Mouse (Mus musculus) forebrain, embryonic 11.5 days (tissue): ENCODE measurements around the gene Sgtb. TPM values are rescaled to one million over a fixed set of nuclear protein-coding genes. Genes with fewer than 3 reads are reported as not detected.

ENCODE experiments used
- ATAC-seq: fragments of 200-750 bp; cut with Nextera tagmentation; replicated peaks from 2 replicates; pipeline ENCODE4 v1.8.0; 2017; ENCODE audit warnings: moderate TSS enrichment; ENCODE audit not compliant: low FRiP score
- DNase-seq: peaks from one replicate; pipeline ENCODE4 v3.0.0-alpha.2; 2017; ENCODE audit warnings: low spot score
- H3K27ac ChIP-seq: fragments of 300-500 bp; sonication (generic); 2 replicates; pipeline ENCODE4 v1.5.1; 2014; ENCODE audit warnings: low read depth, low read length
- H3K27me3 ChIP-seq: fragments of 300-500 bp; sonication (generic); 2 replicates; pipeline ENCODE4 v1.6.1; 2014; ENCODE audit warnings: mild to moderate bottlenecking, low read length, mixed read lengths; ENCODE audit not compliant: control insufficient read depth, insufficient read depth
- H3K36me3 ChIP-seq: fragments of 300-500 bp; sonication (generic); 2 replicates; pipeline ENCODE4 v1.6.1; 2014; ENCODE audit warnings: mild to moderate bottlenecking, low read length, moderate library complexity, mixed read lengths; ENCODE audit not compliant: control insufficient read depth, insufficient read depth
- H3K4me1 ChIP-seq: fragments of 300-500 bp; sonication (generic); replicated peaks from 2 replicates; pipeline ENCODE4 v1.6.1; 2014; ENCODE audit warnings: low read length, mixed read lengths; ENCODE audit not compliant: control insufficient read depth, insufficient read depth
- H3K4me2 ChIP-seq: fragments of 300-500 bp; sonication (generic); 2 replicates; pipeline ENCODE4 v1.6.1; 2014; ENCODE audit warnings: low read depth, mild to moderate bottlenecking, low read length, moderate library complexity, mixed read lengths; ENCODE audit not compliant: severe bottlenecking
- H3K4me3 ChIP-seq: fragments of 300-500 bp; sonication (generic); 2 replicates; pipeline ENCODE4 v1.5.1; 2014; ENCODE audit warnings: low read depth, low read length
- H3K9ac ChIP-seq: fragments of 300-500 bp; sonication (generic); 2 replicates; pipeline ENCODE4 v1.6.1; 2014; ENCODE audit warnings: low read length
- H3K9me3 ChIP-seq: fragments of 300-500 bp; sonication (generic); 2 replicates; pipeline ENCODE4 v1.6.1; 2016; ENCODE audit warnings: low read length, mixed read lengths; ENCODE audit not compliant: control insufficient read depth
- WGBS: fragments of 180-500 bp; shearing (Covaris S2); extraction: QIAGEN DNeasy Blood & Tissue Kit; methylation state at CpG from one replicate; pipeline ENCODE4 v1.1.7; 2014; 5-methylcytosine and 5-hydroxymethylcytosine counted together
- polyA plus RNA-seq: library from polyadenylated mRNA; unstranded; fragments of >200 nt; fragmentation: Nextera tagmentation; extraction: Ambion mirVana; gene quantifications from 2 replicates; pipeline ENCODE4 v1.2.1, GENCODE M21; 2014

Sgtb gene
- polyA plus RNA-seq, 1 experiment from 2014 or later = 18.1 TPM

- H3K9ac ChIP-seq = no peak overlapping the region
- 90% methylated on average over 2 of the region's 2 CpGs for WGBS
- ATAC-seq = no peak
Observed at GRCm38 (mm10) chr13:104114827-104115226, 5.3 kb downstream of the Sgtb start.

GRCm38 (mm10) chr13:104122078-104122840 lies 12.7 kb downstream of the Sgtb start:
- Histone ChIP-seq H3K4me2 (no peak overlapping the region), H3K36me3 (no peaks in the 10 kb centered on the region), H3K9ac (no peak overlapping the region), H3K4me1 (no peaks in the 10 kb centered on the region), H3K27ac (no peak overlapping the region), H3K27me3 (no peaks in the 10 kb centered on the region), H3K9me3 (no peaks in the 10 kb centered on the region), H3K4me3 (no peak overlapping the region)
- ATAC-seq (no peak), DNase-seq (no peak)
- WGBS = 71% methylated on average over 17 of the region's 17 CpGs

More at GRCm38 (mm10) chr13:104114827-104115226, 5.3 kb downstream of the Sgtb start:
- Histone ChIP-seq H3K36me3 (no peaks in the 10 kb centered on the region), H3K4me2 (no peak overlapping the region), H3K4me3 (no peak overlapping the region), H3K9me3 (no peaks in the 10 kb centered on the region; the same call in 1 of the 2 replicates), H3K27me3 (no peaks in the 10 kb centered on the region), H3K27ac (no peak overlapping the region), H3K4me1 (no peaks in the 10 kb centered on the region; the same call in 1 of the 2 replicates)
- no peak for DNase-seq

- ATAC-seq = no peak
Observed at GRCm38 (mm10) chr13:104123662-104124381, 14.3 kb downstream of the Sgtb start.

GRCm38 (mm10) chr13:104132561-104132960 lies 23.0 kb downstream of the Sgtb start:
- no peak for DNase-seq
- no peak overlapping the region for H3K4me2 ChIP-seq
- no peak overlapping the region for H3K9ac ChIP-seq
- H3K4me3 ChIP-seq = no peak overlapping the region
- H3K9me3 ChIP-seq = no peaks in the 10 kb centered on the region
- no peaks in the 10 kb centered on the region for H3K4me1 ChIP-seq
- WGBS = 94% methylated on average over 2 of the region's 2 CpGs
- no peaks in the 10 kb centered on the region for H3K36me3 ChIP-seq
- no peak for ATAC-seq
- no peak overlapping the region for H3K27ac ChIP-seq
- no peaks in the 10 kb centered on the region for H3K27me3 ChIP-seq

More at GRCm38 (mm10) chr13:104123662-104124381, 14.3 kb downstream of the Sgtb start:
- Histone ChIP-seq H3K27ac (no peak overlapping the region), H3K9me3 (no peaks in the 10 kb centered on the region), H3K4me3 (no peak overlapping the region), H3K36me3 (no peaks in the 10 kb centered on the region), H3K4me2 (no peak overlapping the region), H3K27me3 (no peaks in the 10 kb centered on the region), H3K4me1 (no peaks in the 10 kb centered on the region), H3K9ac (no peak overlapping the region)
- WGBS = 91% methylated on average over 20 of the region's 20 CpGs
- DNase-seq = no peak

- no peaks in the 10 kb centered on the region for H3K4me1 ChIP-seq
- no peak overlapping the region for H3K4me3 ChIP-seq
- WGBS = 62% methylated on average over 4 of the region's 4 CpGs
- H3K9ac ChIP-seq = no peak overlapping the region
- no peak overlapping the region for H3K4me2 ChIP-seq
- ATAC-seq = peak; percentile 36
- H3K9me3 ChIP-seq = no peaks in the 10 kb centered on the region
- no peak for DNase-seq
- H3K36me3 ChIP-seq = no peaks in the 10 kb centered on the region; the same call in 1 of the 2 replicates
- H3K27me3 ChIP-seq = no peaks in the 10 kb centered on the region
- H3K27ac ChIP-seq = no peak overlapping the region
Observed at GRCm38 (mm10) chr13:104134510-104135085, 25.1 kb downstream of the Sgtb start.

GRCm38 (mm10) chr13:104139369-104140209 lies 30.0 kb downstream of the Sgtb start:
- Histone ChIP-seq H3K27ac (no peak overlapping the region), H3K4me3 (no peak overlapping the region), H3K36me3 (no peaks in the 10 kb centered on the region; the same call in 1 of the 2 replicates), H3K9ac (no peak overlapping the region), H3K27me3 (no peaks in the 10 kb centered on the region), H3K4me1 (no peaks in the 10 kb centered on the region), H3K4me2 (no peak overlapping the region), H3K9me3 (no peaks in the 10 kb centered on the region)
- ATAC-seq (peak; percentile 68), DNase-seq (peak; percentile 82)
- 49% methylated on average over 13 of the region's 13 CpGs for WGBS

- no peak overlapping the region for H3K4me3 ChIP-seq
- WGBS = 85% methylated on average over 9 of the region's 9 CpGs
- no peak overlapping the region for H3K4me2 ChIP-seq
- no peaks in the 10 kb centered on the region; the same call in 1 of the 2 replicates for H3K36me3 ChIP-seq
- DNase-seq = no peak
- no peak for ATAC-seq
- H3K4me1 ChIP-seq = no peaks in the 10 kb centered on the region
- no peak overlapping the region for H3K9ac ChIP-seq
- H3K27ac ChIP-seq = no peak overlapping the region
- no peaks in the 10 kb centered on the region for H3K27me3 ChIP-seq
- H3K9me3 ChIP-seq = no peaks in the 10 kb centered on the region
Observed at GRCm38 (mm10) chr13:104144871-104145270, 35.3 kb downstream of the Sgtb start.

GRCm38 (mm10) chr13:104145646-104146045 lies 36.1 kb downstream of the Sgtb start:
- no peak overlapping the region for H3K9ac ChIP-seq
- no peak overlapping the region for H3K4me3 ChIP-seq
- no peaks in the 10 kb centered on the region for H3K4me1 ChIP-seq
- H3K27ac ChIP-seq = no peak overlapping the region
- H3K4me2 ChIP-seq = no peak overlapping the region
- H3K27me3 ChIP-seq = no peaks in the 10 kb centered on the region
- ATAC-seq (no peak), DNase-seq (no peak)
- 95% methylated on average over 3 of the region's 3 CpGs for WGBS
- H3K9me3 ChIP-seq = no peaks in the 10 kb centered on the region
- H3K36me3 ChIP-seq = no peaks in the 10 kb centered on the region; the same call in 1 of the 2 replicates
